Mouse (Mus musculus): ENCODE data around the gene Ppil1. TPM values are rescaled to one million over a fixed set of nuclear protein-coding genes. Genes with fewer than 3 reads are reported as not detected.

Gene Ppil1
- total and polyA plus RNA-seq, 3 experiments = 115 to 135 (median 122) TPM

GRCm38 (mm10) chr17:29211836-29212235 is 52.1 kb downstream of the Ppil1 start:
- TF ChIP-seq CHD1 (IDR thresholded peaks at IDR 0.05; ENCODE audit: low read depth, low read length) = no peak
- no peak for TF ChIP-seq MAFK (IDR thresholded peaks at IDR 0.05; ENCODE audit: borderline replicate concordance, low read depth, low read length)
- no peak for TF ChIP-seq BHLHE40 (IDR thresholded peaks at IDR 0.05; ENCODE audit: borderline replicate concordance, low read depth, low read length)
- no peak for TF ChIP-seq POLR2A (IDR thresholded peaks at IDR 0.05; ENCODE audit: control insufficient read depth in 1 of 2, insufficient read depth in 1 of 2, low read depth in 1 of 2, low read length in 2 of 2, poor library complexity in 1 of 2)
- no peak for TF ChIP-seq ZNF384 (IDR thresholded peaks at IDR 0.05; ENCODE audit: low read depth, low read length)
- no peak for TF ChIP-seq TCF12 (IDR thresholded peaks at IDR 0.05; ENCODE audit: low read depth, low read length)
- TF ChIP-seq ETS1 (IDR thresholded peaks at IDR 0.05; ENCODE audit: low read depth, low read length) = no peak
- no peak for TF ChIP-seq SIN3A (IDR thresholded peaks at IDR 0.05; ENCODE audit: low read length)
- TF ChIP-seq TBP (IDR thresholded peaks at IDR 0.05; ENCODE audit: low read depth, low read length) = no peak
- no peak for TF ChIP-seq MYC (IDR thresholded peaks at IDR 0.05; ENCODE audit: low read depth, low read length)
- TF ChIP-seq ZMIZ1 (IDR thresholded peaks at IDR 0.05; ENCODE audit: low read depth, low read length) = no peak
- TF ChIP-seq CTCF (IDR thresholded peaks at IDR 0.05 in 2 of 3, conservative IDR thresholded peaks at IDR 0.05 in 1 of 3; ENCODE audit: control insufficient read depth in 1 of 3, insufficient read depth in 1 of 3, low read depth in 2 of 3, low read length in 3 of 3, poor library complexity in 1 of 3, severe bottlenecking in 1 of 3) = no peak
- H3K4me1 ChIP-seq (ENCODE audit: control insufficient read depth in 1 of 2, insufficient read depth in 2 of 2, low read length in 2 of 2) = no peaks in the 10 kb centered on the region
- peaks cover 6 to 7% of the 10 kb centered on the region in 2 experiments for H3K27me3 ChIP-seq (ENCODE audit: control insufficient read depth in 1 of 2, insufficient read depth in 2 of 2, low read length in 2 of 2)
- no peaks in the 10 kb centered on the region for H3K79me2 ChIP-seq (ENCODE audit: control insufficient read depth, insufficient read depth, low read length, poor library complexity)
- H3K4me3 ChIP-seq (ENCODE audit: control insufficient read depth in 1 of 2, insufficient read depth in 1 of 2, low read depth in 2 of 2, low read length in 2 of 2) = no peak overlapping the region
- H3K9me3 ChIP-seq (replicated peaks; ENCODE audit: insufficient read depth, low read length) = no peaks in the 10 kb centered on the region
- no peaks in the 10 kb centered on the region for H3K36me3 ChIP-seq (ENCODE audit: control insufficient read depth in 1 of 2, insufficient read depth in 2 of 2, low read length in 2 of 2)
- no peak overlapping the region for H3K27ac ChIP-seq (ENCODE audit: control insufficient read depth, low read depth, low read length)
- no peak for DNase-seq (ENCODE audit: low read depth, low spot score)
- no peak overlapping the region for H3K9ac ChIP-seq (ENCODE audit: control insufficient read depth, low read depth, low read length, poor library complexity, severe bottlenecking)

DNA sequence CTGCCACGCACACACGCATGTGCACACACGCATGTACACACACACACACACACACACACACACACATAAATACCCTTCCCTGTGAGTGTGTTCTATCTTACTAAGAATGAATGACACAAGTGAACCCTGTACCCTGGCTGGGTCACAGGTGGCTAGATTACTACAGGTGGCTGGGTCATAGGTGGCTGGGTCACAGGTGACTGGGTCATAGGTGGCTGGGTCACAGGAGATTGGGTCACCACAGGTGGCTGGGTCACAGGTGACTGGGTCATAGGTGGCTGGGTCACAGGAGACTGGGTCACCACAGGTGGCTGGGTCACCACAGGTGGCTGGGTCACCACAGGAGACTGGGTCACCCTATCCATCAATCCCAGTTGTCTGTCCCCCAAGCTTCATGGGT is 53.9 kb downstream of the Ppil1 start:
- peaks cover 2 to 4% of the 10 kb centered on the region in 2 experiments; a peak in 3 of 4 replicates for H3K27me3 ChIP-seq (ENCODE audit: control insufficient read depth in 1 of 2, insufficient read depth in 2 of 2, low read length in 2 of 2)
- H3K36me3 ChIP-seq (ENCODE audit: control insufficient read depth in 1 of 2, insufficient read depth in 2 of 2, low read length in 2 of 2) = no peaks in the 10 kb centered on the region
- no peak for TF ChIP-seq RCOR1 (IDR thresholded peaks at IDR 0.05; ENCODE audit: low read depth, low read length)
- no peak for TF ChIP-seq NELFE (IDR thresholded peaks at IDR 0.05; ENCODE audit: low read depth, low read length)
- no peak for TF ChIP-seq MYC (IDR thresholded peaks at IDR 0.05; ENCODE audit: low read depth, low read length)
- no peak for TF ChIP-seq MAX (IDR thresholded peaks at IDR 0.05; ENCODE audit: low read length)
- no peak for TF ChIP-seq HCFC1 (IDR thresholded peaks at IDR 0.05; ENCODE audit: low read depth, low read length)
- TF ChIP-seq MAZ (IDR thresholded peaks at IDR 0.05; ENCODE audit: low read depth, low read length) = no peak
- TF ChIP-seq ZC3H11A (IDR thresholded peaks at IDR 0.05; ENCODE audit: low read depth, low read length) = no peak
- TF ChIP-seq SMC3 (IDR thresholded peaks at IDR 0.05; ENCODE audit: low read depth, low read length) = no peak
- no peak for TF ChIP-seq ZNF384 (IDR thresholded peaks at IDR 0.05; ENCODE audit: low read depth, low read length)
- TF ChIP-seq MXI1 (IDR thresholded peaks at IDR 0.05; ENCODE audit: low read depth, low read length) = no peak
- no peak for TF ChIP-seq BHLHE40 (IDR thresholded peaks at IDR 0.05; ENCODE audit: borderline replicate concordance, low read depth, low read length)
- no peak for TF ChIP-seq POLR2A (IDR thresholded peaks at IDR 0.05; ENCODE audit: control insufficient read depth in 1 of 2, insufficient read depth in 1 of 2, low read depth in 1 of 2, low read length in 2 of 2, poor library complexity in 1 of 2)

More for the DNA sequence above, 53.9 kb downstream of the Ppil1 start:
- H3K79me2 ChIP-seq (ENCODE audit: control insufficient read depth, insufficient read depth, low read length, poor library complexity) = no peaks in the 10 kb centered on the region
- no peak overlapping the region for H3K9ac ChIP-seq (ENCODE audit: control insufficient read depth, low read depth, low read length, poor library complexity, severe bottlenecking)
- H3K27ac ChIP-seq (ENCODE audit: control insufficient read depth, low read depth, low read length) = no peak overlapping the region
- no peaks in the 10 kb centered on the region for H3K9me3 ChIP-seq (replicated peaks; ENCODE audit: insufficient read depth, low read length)
- H3K4me1 ChIP-seq (ENCODE audit: control insufficient read depth in 1 of 2, insufficient read depth in 2 of 2, low read length in 2 of 2) = no peaks in the 10 kb centered on the region
- no peak overlapping the region for H3K4me3 ChIP-seq (ENCODE audit: control insufficient read depth in 1 of 2, insufficient read depth in 1 of 2, low read depth in 2 of 2, low read length in 2 of 2)
- DNase-seq (ENCODE audit: low read depth, low spot score) = no peak

Data from MEL (cell line).